Mouse (Mus musculus): ENCODE data around the gene Il34. TPM values are rescaled to one million over a fixed set of nuclear protein-coding genes. Genes with fewer than 3 reads are reported as not detected.

Gene Il34
- polyA plus RNA-seq, 1 experiment: 2.0 TPM

DNA sequence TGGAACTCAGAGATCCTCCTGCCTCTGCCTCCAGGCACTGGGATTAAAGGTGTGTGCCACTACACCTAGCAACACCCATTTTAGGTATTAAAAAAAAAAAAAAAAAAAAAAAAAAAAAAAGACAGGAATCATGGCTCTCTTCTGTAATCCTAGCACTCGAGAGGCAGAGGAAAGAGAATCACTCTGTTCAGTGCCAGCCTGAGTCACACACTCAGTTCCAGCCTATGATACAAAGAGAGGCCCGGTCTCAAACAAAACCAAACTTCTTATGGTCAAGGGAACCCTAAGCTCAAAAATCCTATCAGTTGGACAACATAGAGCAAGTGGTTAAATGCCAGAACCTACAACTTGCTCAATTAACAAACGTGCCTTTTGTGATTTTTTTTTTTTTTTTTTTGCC lies 39.2 kb upstream of the Il34 start:
- Histone ChIP-seq H3K4me1 (ENCODE audit: control insufficient read depth, insufficient read depth, low read length) (no peaks in the 10 kb centered on the region; the same call in 1 of the 2 replicates), H3K27ac (ENCODE audit: control insufficient read depth, insufficient read depth, low read depth, low read length) (no peak overlapping the region), H3K27me3 (ENCODE audit: control insufficient read depth, insufficient read depth, low read length) (no peaks in the 10 kb centered on the region), H3K36me3 (ENCODE audit: control insufficient read depth, insufficient read depth, low read length) (peaks cover 6% of the 10 kb centered on the region), H3K4me3 (ENCODE audit: control insufficient read depth, low read depth, low read length) (no peak overlapping the region)
- TF ChIP-seq CTCF (IDR thresholded peaks at IDR 0.05; ENCODE audit: control insufficient read depth, insufficient read depth, insufficient replicate concordance, low read depth, low read length): no peak
- TF ChIP-seq POLR2A (IDR thresholded peaks at IDR 0.05; ENCODE audit: control insufficient read depth, low read depth, low read length): no peak

DNA sequence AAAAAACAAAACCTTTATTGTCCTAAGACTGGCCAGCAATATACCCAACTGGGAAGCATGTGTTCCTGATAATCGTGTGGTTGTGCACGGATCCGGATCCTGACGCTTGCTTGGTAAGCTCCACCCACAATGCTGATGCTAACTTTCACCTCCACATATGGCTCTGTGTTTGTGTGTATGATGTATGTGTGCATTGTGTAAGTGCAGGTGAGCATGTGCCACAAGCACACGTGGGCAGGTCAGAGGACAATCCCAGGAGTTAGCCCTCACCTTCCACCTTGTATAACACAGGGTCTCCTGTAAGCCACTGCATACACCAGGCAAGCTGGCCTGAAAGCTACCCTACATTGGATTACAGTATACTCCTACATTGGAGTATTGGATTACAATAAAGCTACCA lies 37.5 kb upstream of the Il34 start:
- H3K36me3 ChIP-seq (ENCODE audit: control insufficient read depth, insufficient read depth, low read length): peaks cover 6% of the 10 kb centered on the region
- H3K27me3 ChIP-seq (ENCODE audit: control insufficient read depth, insufficient read depth, low read length): no peaks in the 10 kb centered on the region
- H3K4me3 ChIP-seq (ENCODE audit: control insufficient read depth, low read depth, low read length): no peak overlapping the region
- H3K27ac ChIP-seq (ENCODE audit: control insufficient read depth, insufficient read depth, low read depth, low read length): no peak overlapping the region
- H3K4me1 ChIP-seq (ENCODE audit: control insufficient read depth, insufficient read depth, low read length): no peaks in the 10 kb centered on the region; the same call in 1 of the 2 replicates
- TF ChIP-seq POLR2A (IDR thresholded peaks at IDR 0.05; ENCODE audit: control insufficient read depth, low read depth, low read length) (no peak), CTCF (IDR thresholded peaks at IDR 0.05; ENCODE audit: control insufficient read depth, insufficient read depth, insufficient replicate concordance, low read depth, low read length) (no peak)

DNA sequence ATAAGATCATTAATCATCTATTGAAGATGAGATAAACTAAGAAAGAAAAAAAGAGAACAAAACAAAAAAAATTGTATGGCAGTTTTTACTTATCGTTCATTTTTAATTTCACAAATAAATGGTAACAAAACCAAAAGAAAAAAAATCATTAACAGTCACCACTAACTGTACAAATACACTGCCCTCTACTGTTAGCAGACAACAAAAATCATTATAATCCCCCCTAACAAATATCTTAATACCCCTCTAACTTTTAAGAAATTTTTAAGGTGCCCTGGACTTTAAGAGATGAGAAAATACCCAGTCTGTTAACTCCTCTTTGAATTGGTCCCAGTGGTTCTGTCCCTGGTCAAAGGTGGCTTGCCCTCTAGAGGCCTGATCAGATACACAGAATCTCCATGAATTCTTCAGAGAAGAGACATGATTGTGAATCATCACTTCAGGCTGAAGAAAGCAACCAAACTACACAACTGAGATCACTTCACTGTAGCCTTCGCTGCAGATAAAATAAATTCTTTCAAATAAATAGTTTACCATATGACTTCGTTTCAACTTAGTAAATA lies 36.4 kb upstream of the Il34 start:
- Histone ChIP-seq H3K27me3 (ENCODE audit: control insufficient read depth, insufficient read depth, low read length) (no peaks in the 10 kb centered on the region), H3K4me3 (ENCODE audit: control insufficient read depth, low read depth, low read length) (no peak overlapping the region), H3K36me3 (ENCODE audit: control insufficient read depth, insufficient read depth, low read length) (peaks cover 8% of the 10 kb centered on the region), H3K27ac (ENCODE audit: control insufficient read depth, insufficient read depth, low read depth, low read length) (no peak overlapping the region), H3K4me1 (ENCODE audit: control insufficient read depth, insufficient read depth, low read length) (no peaks in the 10 kb centered on the region)
- no peak for TF ChIP-seq POLR2A (IDR thresholded peaks at IDR 0.05; ENCODE audit: control insufficient read depth, low read depth, low read length)

DNA sequence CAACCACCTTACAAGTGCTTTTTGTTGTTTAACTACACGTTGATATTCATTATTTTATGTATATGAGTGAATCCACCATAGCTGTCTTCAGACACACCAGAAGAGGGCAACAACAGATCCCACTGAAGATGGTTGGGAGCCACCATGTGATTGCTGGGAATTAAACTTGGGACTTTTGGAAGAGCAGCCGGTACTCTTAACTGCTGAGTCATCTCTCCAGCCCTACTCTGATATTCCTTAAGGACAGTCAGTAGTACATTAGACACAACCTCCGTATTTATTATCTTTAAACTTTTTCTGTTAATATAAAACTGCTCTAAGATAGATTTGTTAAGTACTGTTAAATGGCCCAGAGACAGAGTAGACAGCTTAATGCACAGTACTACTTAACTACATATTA lies 26.2 kb upstream of the Il34 start:
- no peaks in the 10 kb centered on the region for H3K4me1 ChIP-seq (ENCODE audit: control insufficient read depth, insufficient read depth, low read length)
- no peak overlapping the region for H3K27ac ChIP-seq (ENCODE audit: control insufficient read depth, insufficient read depth, low read depth, low read length)
- TF ChIP-seq POLR2A (IDR thresholded peaks at IDR 0.05; ENCODE audit: control insufficient read depth, low read depth, low read length): no peak
- TF ChIP-seq CTCF (IDR thresholded peaks at IDR 0.05; ENCODE audit: control insufficient read depth, insufficient read depth, insufficient replicate concordance, low read depth, low read length): no peak
- peaks cover 4% of the 10 kb centered on the region for H3K36me3 ChIP-seq (ENCODE audit: control insufficient read depth, insufficient read depth, low read length)
- H3K4me3 ChIP-seq (ENCODE audit: control insufficient read depth, low read depth, low read length): no peak overlapping the region
- no peaks in the 10 kb centered on the region for H3K27me3 ChIP-seq (ENCODE audit: control insufficient read depth, insufficient read depth, low read length)

DNA sequence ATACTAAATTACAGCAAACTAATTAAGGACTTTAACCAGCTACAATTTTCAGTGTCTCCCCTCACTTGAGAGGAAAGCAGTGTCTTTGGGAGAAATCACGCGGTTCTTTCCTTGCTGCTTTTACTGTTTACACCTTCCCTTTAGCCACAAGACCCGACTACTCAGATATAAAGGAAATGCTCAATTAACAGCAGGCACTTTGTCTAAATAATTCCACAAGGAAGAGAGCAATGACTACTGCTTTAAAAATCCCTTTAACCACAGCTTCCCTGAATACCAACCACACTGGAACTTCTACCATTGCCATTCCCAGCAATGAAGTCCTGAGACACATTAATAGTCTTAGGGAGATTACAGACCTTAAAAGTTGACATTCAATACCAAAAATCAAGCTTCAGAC lies 22.8 kb upstream of the Il34 start:
- no peaks in the 10 kb centered on the region for H3K27me3 ChIP-seq (ENCODE audit: control insufficient read depth, insufficient read depth, low read length)
- TF ChIP-seq POLR2A (IDR thresholded peaks at IDR 0.05; ENCODE audit: control insufficient read depth, low read depth, low read length): no peak
- TF ChIP-seq CTCF (IDR thresholded peaks at IDR 0.05; ENCODE audit: control insufficient read depth, insufficient read depth, insufficient replicate concordance, low read depth, low read length): no peak
- H3K4me1 ChIP-seq (ENCODE audit: control insufficient read depth, insufficient read depth, low read length): no peaks in the 10 kb centered on the region
- H3K36me3 ChIP-seq (ENCODE audit: control insufficient read depth, insufficient read depth, low read length): peaks cover 13% of the 10 kb centered on the region
- no peak overlapping the region for H3K27ac ChIP-seq (ENCODE audit: control insufficient read depth, insufficient read depth, low read depth, low read length)
- H3K4me3 ChIP-seq (ENCODE audit: control insufficient read depth, low read depth, low read length): no peak overlapping the region

DNA sequence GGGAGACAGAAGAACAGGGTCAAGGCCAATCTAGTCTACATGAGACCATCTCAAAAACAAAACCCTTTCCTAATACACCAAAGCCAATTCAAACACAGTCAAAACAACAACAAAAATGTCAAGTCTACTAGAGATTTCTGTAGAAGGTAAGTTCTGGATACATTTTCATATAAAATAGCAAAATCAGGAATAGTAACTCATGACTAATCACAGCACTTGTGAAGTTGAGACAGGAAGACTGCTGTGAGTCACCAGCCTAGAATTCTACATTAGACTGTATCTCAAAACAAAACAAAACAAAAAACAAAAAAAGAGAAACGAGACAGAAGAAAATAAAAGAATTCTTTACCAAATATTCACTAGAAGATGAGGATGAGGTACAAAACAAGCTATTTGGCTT lies 19.1 kb upstream of the Il34 start:
- Histone ChIP-seq H3K4me3 (ENCODE audit: control insufficient read depth, low read depth, low read length) (no peak overlapping the region), H3K27ac (ENCODE audit: control insufficient read depth, insufficient read depth, low read depth, low read length) (no peak overlapping the region), H3K36me3 (ENCODE audit: control insufficient read depth, insufficient read depth, low read length) (peaks cover 13% of the 10 kb centered on the region), H3K27me3 (ENCODE audit: control insufficient read depth, insufficient read depth, low read length) (no peaks in the 10 kb centered on the region), H3K4me1 (ENCODE audit: control insufficient read depth, insufficient read depth, low read length) (no peaks in the 10 kb centered on the region)
- TF ChIP-seq POLR2A (IDR thresholded peaks at IDR 0.05; ENCODE audit: control insufficient read depth, low read depth, low read length): no peak
- TF ChIP-seq CTCF (IDR thresholded peaks at IDR 0.05; ENCODE audit: control insufficient read depth, insufficient read depth, insufficient replicate concordance, low read depth, low read length): no peak

DNA sequence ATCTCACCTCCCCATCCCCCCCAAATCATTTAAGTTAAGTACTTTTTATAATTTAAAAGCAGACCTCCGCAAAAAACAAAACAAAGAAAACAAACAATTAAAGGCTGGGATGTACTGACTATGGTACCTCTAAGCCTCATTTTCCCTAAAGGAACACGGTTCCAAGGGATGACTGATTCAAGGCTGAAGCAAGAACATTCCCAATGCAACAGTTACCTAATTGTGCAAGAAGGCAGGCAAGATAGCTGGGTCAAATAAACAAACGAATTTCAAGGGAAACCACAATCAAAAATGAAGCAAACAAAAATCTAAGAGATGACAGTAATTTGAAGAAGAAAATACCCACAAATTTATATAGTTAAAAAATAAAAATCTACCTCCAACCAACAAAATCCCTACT lies 16.2 kb upstream of the Il34 start:
- Histone ChIP-seq H3K27me3 (ENCODE audit: control insufficient read depth, insufficient read depth, low read length) (no peaks in the 10 kb centered on the region), H3K4me3 (ENCODE audit: control insufficient read depth, low read depth, low read length) (no peak overlapping the region), H3K4me1 (ENCODE audit: control insufficient read depth, insufficient read depth, low read length) (no peaks in the 10 kb centered on the region), H3K36me3 (ENCODE audit: control insufficient read depth, insufficient read depth, low read length) (peaks cover 13% of the 10 kb centered on the region), H3K27ac (ENCODE audit: control insufficient read depth, insufficient read depth, low read depth, low read length) (no peak overlapping the region)
- no peak for TF ChIP-seq CTCF (IDR thresholded peaks at IDR 0.05; ENCODE audit: control insufficient read depth, insufficient read depth, insufficient replicate concordance, low read depth, low read length)
- no peak for TF ChIP-seq POLR2A (IDR thresholded peaks at IDR 0.05; ENCODE audit: control insufficient read depth, low read depth, low read length)

DNA sequence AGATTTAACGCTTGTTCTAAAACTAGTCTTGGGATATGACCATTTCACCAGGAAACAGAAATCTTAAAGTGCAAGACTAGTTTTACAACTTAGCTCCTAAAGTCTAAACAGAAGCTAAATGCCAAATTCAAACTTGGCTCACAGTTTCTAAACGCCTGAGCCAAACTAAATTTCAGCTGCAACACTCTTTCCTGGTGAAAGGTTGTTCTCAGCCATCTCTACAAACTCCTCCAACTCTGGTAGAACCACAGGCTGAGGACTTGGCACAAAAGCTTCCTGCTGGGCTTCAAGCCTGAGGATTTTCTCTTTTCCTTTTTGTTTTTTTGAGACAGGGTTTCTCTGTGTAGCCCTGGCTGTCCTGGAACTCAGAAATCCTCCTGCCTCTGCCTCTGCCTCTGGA lies 14.5 kb upstream of the Il34 start:
- Histone ChIP-seq H3K27me3 (ENCODE audit: control insufficient read depth, insufficient read depth, low read length) (no peaks in the 10 kb centered on the region), H3K4me3 (ENCODE audit: control insufficient read depth, low read depth, low read length) (no peak overlapping the region), H3K27ac (ENCODE audit: control insufficient read depth, insufficient read depth, low read depth, low read length) (no peak overlapping the region), H3K4me1 (ENCODE audit: control insufficient read depth, insufficient read depth, low read length) (no peaks in the 10 kb centered on the region), H3K36me3 (ENCODE audit: control insufficient read depth, insufficient read depth, low read length) (peaks cover 10% of the 10 kb centered on the region)
- TF ChIP-seq CTCF (IDR thresholded peaks at IDR 0.05; ENCODE audit: control insufficient read depth, insufficient read depth, insufficient replicate concordance, low read depth, low read length): no peak
- TF ChIP-seq POLR2A (IDR thresholded peaks at IDR 0.05; ENCODE audit: control insufficient read depth, low read depth, low read length): no peak
